Mouse (Mus musculus): Measurements from ENCODE around the gene Ccser1. TPM values are rescaled to one million over a fixed set of nuclear protein-coding genes. Genes with fewer than 3 reads are reported as not detected.

Gene Ccser1
- total and polyA plus RNA-seq, 2 experiments from 2014 or later: 14.9 to 48.7 TPM

GRCm38 (mm10) chr6:61191597-61192386 is 11.7 kb downstream of the Ccser1 start:
- 85% methylated on average over 13 of the region's 13 CpGs for WGBS
- H3K36me3 ChIP-seq (ENCODE audit: insufficient read depth, low read length): no peaks in the 10 kb centered on the region
- no peak overlapping the region for H3K9ac ChIP-seq (replicated peaks; ENCODE audit: low read length)
- no peaks in the 10 kb centered on the region for H3K4me1 ChIP-seq (ENCODE audit: insufficient read depth, low read length)
- DNase-seq (ENCODE audit: low spot score) (no peak), ATAC-seq (no peak)
- TF ChIP-seq CTCF (IDR thresholded peaks at IDR 0.05; ENCODE audit: low read depth): no peak
- no peak overlapping the region for H3K4me3 ChIP-seq (ENCODE audit: low read length)
- no peak overlapping the region for H3K4me2 ChIP-seq (ENCODE audit: low read depth, low read length)
- H3K27me3 ChIP-seq (ENCODE audit: insufficient read depth, low read length): no peaks in the 10 kb centered on the region
- no peaks in the 10 kb centered on the region for H3K9me3 ChIP-seq (ENCODE audit: low read length)
- no peak overlapping the region for H3K27ac ChIP-seq

- no peak overlapping the region for H3K9ac ChIP-seq (replicated peaks; ENCODE audit: low read length)
- no peaks in the 10 kb centered on the region for H3K4me1 ChIP-seq (ENCODE audit: insufficient read depth, low read length)
- no peak overlapping the region for H3K27ac ChIP-seq
- DNase-seq (ENCODE audit: low spot score) (no peak), ATAC-seq (no peak)
- H3K36me3 ChIP-seq (ENCODE audit: insufficient read depth, low read length): no peaks in the 10 kb centered on the region
- no peaks in the 10 kb centered on the region for H3K9me3 ChIP-seq (ENCODE audit: low read length)
- no peak overlapping the region for H3K4me2 ChIP-seq (ENCODE audit: low read depth, low read length)
- WGBS: 51% methylated on average over 1 of the region's 1 CpGs
- no peak overlapping the region for H3K4me3 ChIP-seq (ENCODE audit: low read length)
- no peak for TF ChIP-seq CTCF (IDR thresholded peaks at IDR 0.05; ENCODE audit: low read depth)
- no peaks in the 10 kb centered on the region for H3K27me3 ChIP-seq (ENCODE audit: insufficient read depth, low read length)
Observed at GRCm38 (mm10) chr6:61203344-61203743, 23.2 kb downstream of the Ccser1 start.

- Histone ChIP-seq H3K4me1 (ENCODE audit: insufficient read depth, low read length) (no peaks in the 10 kb centered on the region), H3K4me3 (ENCODE audit: low read length) (no peak overlapping the region), H3K36me3 (ENCODE audit: insufficient read depth, low read length) (no peaks in the 10 kb centered on the region), H3K9ac (replicated peaks; ENCODE audit: low read length) (no peak overlapping the region), H3K27me3 (ENCODE audit: insufficient read depth, low read length) (no peaks in the 10 kb centered on the region), H3K27ac (no peak overlapping the region), H3K4me2 (ENCODE audit: low read depth, low read length) (no peak overlapping the region), H3K9me3 (ENCODE audit: low read length) (no peaks in the 10 kb centered on the region)
- DNase-seq (ENCODE audit: low spot score) (no peak), ATAC-seq (no peak)
- 37% methylated on average over 1 of the region's 1 CpGs for WGBS
- no peak for TF ChIP-seq CTCF (IDR thresholded peaks at IDR 0.05; ENCODE audit: low read depth)
Observed at GRCm38 (mm10) chr6:61206042-61206441, 25.9 kb downstream of the Ccser1 start.

GRCm38 (mm10) chr6:61206619-61207018 is 26.5 kb downstream of the Ccser1 start:
- Histone ChIP-seq H3K4me3 (ENCODE audit: low read length) (no peak overlapping the region), H3K9ac (replicated peaks; ENCODE audit: low read length) (no peak overlapping the region), H3K9me3 (ENCODE audit: low read length) (no peaks in the 10 kb centered on the region), H3K27ac (no peak overlapping the region), H3K4me1 (ENCODE audit: insufficient read depth, low read length) (no peaks in the 10 kb centered on the region), H3K4me2 (ENCODE audit: low read depth, low read length) (no peak overlapping the region), H3K27me3 (ENCODE audit: insufficient read depth, low read length) (no peaks in the 10 kb centered on the region), H3K36me3 (ENCODE audit: insufficient read depth, low read length) (no peaks in the 10 kb centered on the region)
- DNase-seq (ENCODE audit: low spot score) (no peak), ATAC-seq (no peak)
- no peak for TF ChIP-seq CTCF (IDR thresholded peaks at IDR 0.05; ENCODE audit: low read depth)
- WGBS: 85% methylated on average over 2 of the region's 2 CpGs

GRCm38 (mm10) chr6:61210061-61210737 is 30.1 kb downstream of the Ccser1 start:
- no peaks in the 10 kb centered on the region for H3K27me3 ChIP-seq (ENCODE audit: insufficient read depth, low read length)
- H3K27ac ChIP-seq: no peak overlapping the region
- no peak overlapping the region for H3K9ac ChIP-seq (replicated peaks; ENCODE audit: low read length)
- no peak overlapping the region for H3K4me3 ChIP-seq (ENCODE audit: low read length)
- peak; percentile 34 for DNase-seq (ENCODE audit: low spot score)
- H3K4me1 ChIP-seq (ENCODE audit: insufficient read depth, low read length): no peaks in the 10 kb centered on the region
- no peaks in the 10 kb centered on the region for H3K9me3 ChIP-seq (ENCODE audit: low read length)
- H3K4me2 ChIP-seq (ENCODE audit: low read depth, low read length): no peak overlapping the region
- H3K36me3 ChIP-seq (ENCODE audit: insufficient read depth, low read length): no peaks in the 10 kb centered on the region
- TF ChIP-seq CTCF (IDR thresholded peaks at IDR 0.05; ENCODE audit: low read depth): no peak
- ATAC-seq: no peak
- 45% methylated on average over 4 of the region's 4 CpGs for WGBS

GRCm38 (mm10) chr6:61215705-61216104 is 35.6 kb downstream of the Ccser1 start:
- DNase-seq (ENCODE audit: low spot score) (no peak), ATAC-seq (no peak)
- H3K4me2 ChIP-seq (ENCODE audit: low read depth, low read length): no peak overlapping the region
- WGBS: 75% methylated on average over 8 of the region's 8 CpGs
- no peak overlapping the region for H3K4me3 ChIP-seq (ENCODE audit: low read length)
- no peak for TF ChIP-seq CTCF (IDR thresholded peaks at IDR 0.05; ENCODE audit: low read depth)
- no peaks in the 10 kb centered on the region for H3K4me1 ChIP-seq (ENCODE audit: insufficient read depth, low read length)
- H3K27ac ChIP-seq: no peak overlapping the region
- no peaks in the 10 kb centered on the region for H3K36me3 ChIP-seq (ENCODE audit: insufficient read depth, low read length)
- H3K27me3 ChIP-seq (ENCODE audit: insufficient read depth, low read length): no peaks in the 10 kb centered on the region
- no peak overlapping the region for H3K9ac ChIP-seq (replicated peaks; ENCODE audit: low read length)
- H3K9me3 ChIP-seq (ENCODE audit: low read length): no peaks in the 10 kb centered on the region

- Histone ChIP-seq H3K36me3 (ENCODE audit: insufficient read depth, low read length) (no peaks in the 10 kb centered on the region), H3K4me1 (ENCODE audit: insufficient read depth, low read length) (no peaks in the 10 kb centered on the region), H3K27me3 (ENCODE audit: insufficient read depth, low read length) (no peaks in the 10 kb centered on the region), H3K4me2 (ENCODE audit: low read depth, low read length) (no peak overlapping the region), H3K9me3 (ENCODE audit: low read length) (no peaks in the 10 kb centered on the region), H3K4me3 (ENCODE audit: low read length) (no peak overlapping the region), H3K9ac (replicated peaks; ENCODE audit: low read length) (no peak overlapping the region), H3K27ac (no peak overlapping the region)
- ATAC-seq: no peak
- DNase-seq (ENCODE audit: low spot score): no peak
- 92% methylated on average over 1 of the region's 1 CpGs for WGBS
- TF ChIP-seq CTCF (IDR thresholded peaks at IDR 0.05; ENCODE audit: low read depth): no peak
Observed at GRCm38 (mm10) chr6:61216514-61216913, 36.4 kb downstream of the Ccser1 start.

All from hindbrain, postnatal 0 days (tissue).